Mouse (Mus musculus) B cell, adult 62 days (primary cell): ENCODE data around the gene Rbm8a. TPM values are rescaled to one million over a fixed set of nuclear protein-coding genes. Genes with fewer than 3 reads are reported as not detected.

Experiments
- total RNA-seq: library from RNA; stranded (reverse); gene quantifications from 4 replicates; pipeline ENCODE4 v1.2.4, GENCODE M21; 2023

Gene Rbm8a
- total RNA-seq = 76.7 to 110 TPM (median 95.7 TPM) in 4 replicates

GRCm38 (mm10) chr3:96629729-96630600 is at the start of gene Rbm8a:
Gene Rbm8a, plus strand, starts transcription at chr3:96629933.

DNA sequence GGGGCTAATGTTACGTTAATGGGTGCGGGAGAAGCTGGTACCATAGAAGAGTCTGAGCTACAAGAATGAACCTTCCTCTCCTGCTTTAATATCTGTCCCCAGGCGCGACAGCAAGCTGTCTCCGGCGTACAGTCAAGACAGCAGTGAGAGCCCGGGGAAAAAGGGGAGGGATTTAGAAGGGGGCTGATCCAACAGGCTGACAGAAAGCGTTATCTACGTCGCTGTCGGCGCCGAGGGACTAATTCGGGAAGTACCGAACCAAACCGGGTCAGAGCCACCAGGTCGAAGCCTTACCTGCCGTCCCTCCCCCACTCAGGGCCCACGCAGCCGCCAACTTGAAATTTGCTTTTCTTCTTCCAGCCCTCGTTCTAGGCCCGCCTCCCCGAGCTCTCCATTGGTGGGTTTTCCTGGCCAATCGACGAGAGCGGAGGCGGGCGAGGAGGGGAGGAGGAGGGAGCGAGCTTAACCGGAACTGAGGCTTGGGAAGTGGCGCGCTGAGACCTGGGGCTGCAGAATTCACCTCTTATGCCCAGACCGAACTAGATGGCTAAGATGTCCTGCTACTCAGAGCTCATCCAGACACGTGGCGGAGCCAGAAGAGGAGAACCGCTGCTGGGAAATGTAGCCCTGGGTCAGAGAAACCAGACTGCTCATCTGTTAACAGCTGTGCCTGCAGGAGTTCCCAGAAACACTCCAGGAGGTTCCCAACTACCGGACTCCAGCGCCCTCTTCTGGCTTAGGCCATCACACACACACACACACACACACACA is 35.8 kb upstream of the Rbm8a start, which contains the start of gene Polr3gl:
Polr3gl (minus strand) TSS at position 392 of the 771 bp plus-strand sequence.

DNA sequence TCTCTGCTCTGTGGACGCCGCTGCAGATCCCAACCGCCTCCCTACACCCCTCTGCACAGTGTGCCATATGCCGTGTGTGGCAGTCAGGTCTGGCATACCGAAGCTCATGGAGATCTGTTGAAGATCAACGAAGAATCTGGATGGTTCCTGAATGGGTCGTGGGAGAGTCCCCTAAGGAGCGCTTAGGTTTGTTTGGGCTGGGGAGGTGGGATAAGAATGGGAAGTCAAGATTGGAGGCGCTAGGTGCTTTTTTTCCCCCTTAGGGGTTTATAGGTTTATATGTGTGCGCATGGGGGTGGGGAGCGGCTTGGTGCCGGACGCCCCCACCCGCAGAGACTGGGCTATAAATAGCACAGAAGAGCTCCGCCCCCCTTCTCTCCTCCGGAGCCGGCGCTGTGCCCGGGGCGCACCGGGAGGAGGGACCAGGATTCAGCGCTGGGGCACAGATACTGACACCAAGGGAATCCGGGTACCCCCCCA is 33.5 kb upstream of the Rbm8a start, which contains the start of gene Ankrd34a:
Ankrd34a (plus strand) TSS at position 409 of the 480 bp plus-strand sequence.

GRCm38 (mm10) chr3:96600639-96601250 is 29.0 kb upstream of the Rbm8a start, which contains the start of gene Lix1l:
Gene Lix1l, plus strand, starts transcription at chr3:96601149.

DNA sequence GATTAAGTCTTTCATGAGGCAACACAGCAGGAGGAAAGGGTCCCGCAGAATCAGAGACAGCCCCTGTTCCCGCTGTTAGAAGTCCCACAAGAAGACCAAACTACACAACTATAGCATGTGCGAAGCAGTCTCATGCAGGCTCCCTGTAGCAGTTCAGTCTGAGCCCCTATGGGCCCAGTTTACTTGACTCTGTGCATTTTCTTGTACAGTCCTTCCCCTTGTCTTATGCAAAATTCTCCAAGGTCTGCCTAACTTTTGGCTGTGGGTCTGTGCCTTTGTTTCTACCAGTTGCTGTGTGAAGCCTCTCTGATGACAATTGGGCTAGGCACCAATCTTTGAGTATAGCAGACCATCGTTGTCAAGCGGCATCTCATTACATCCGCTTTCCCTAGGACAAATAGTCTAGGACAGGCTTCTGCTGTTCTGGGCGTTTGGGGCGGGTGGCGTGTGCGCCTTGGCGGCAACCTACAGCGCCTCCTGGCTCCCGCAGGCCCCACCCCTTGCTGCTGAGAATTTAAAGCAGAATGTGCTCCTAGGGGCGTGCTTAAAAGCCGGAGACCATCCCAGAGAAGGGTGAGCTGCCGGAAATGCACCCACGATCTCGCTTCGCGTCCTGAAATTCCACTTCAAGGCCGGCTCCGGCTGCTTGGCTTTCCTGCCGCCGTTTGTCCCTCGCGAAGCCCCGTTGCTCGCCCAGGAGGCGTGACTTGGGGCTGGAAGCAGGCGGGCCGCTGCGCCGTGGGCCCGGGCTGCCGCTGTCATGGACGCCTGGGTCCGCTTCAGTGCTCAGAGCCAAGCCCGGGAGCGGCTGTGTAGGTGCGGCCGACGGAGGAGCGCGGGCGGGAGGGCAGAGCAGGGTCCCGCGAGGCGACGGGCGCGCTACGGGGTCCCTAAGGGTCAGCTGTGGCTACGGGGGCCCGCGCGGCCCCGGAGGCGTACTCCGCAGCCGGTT is 5.5 kb downstream of the Rbm8a start, which contains the start of the genes Pex11b and Gm42957:
Pex11b (plus strand) TSS at position 449 of the 952 bp plus-strand sequence.
Gm42957 (plus strand) TSS at position 547 of the 952 bp plus-strand sequence.

GRCm38 (mm10) chr3:96645018-96645649 is 15.4 kb downstream of the Rbm8a start, which contains the start of gene Itga10:
Gene Itga10, plus strand, starts transcription at chr3:96645584.

GRCm38 (mm10) chr3:96669727-96670468 is 40.2 kb downstream of the Rbm8a start, which contains the start of gene Ankrd35:
Gene Ankrd35, plus strand, starts transcription at chr3:96670131.

Other genes starting within 250 kb of the Rbm8a start
- gene BC107364, start 177.6 kb upstream of the Rbm8a start, total RNA-seq = not detected in 4 replicates
- not detected in 4 replicates for gene Hfe2, start 104.8 kb upstream of the Rbm8a start, total RNA-seq
- gene Txnip, start 72.0 kb upstream of the Rbm8a start, total RNA-seq = 675 to 848 TPM (median 779 TPM) in 4 replicates
- not detected in 4 replicates for gene Gm16253, start 52.9 kb upstream of the Rbm8a start, total RNA-seq
- gene Polr3gl, start 35.8 kb upstream of the Rbm8a start, total RNA-seq = 26.1 to 38.5 TPM (median 30.1 TPM) in 4 replicates
- gene Ankrd34a, start 33.3 kb upstream of the Rbm8a start, total RNA-seq = not detected in 4 replicates
- 0.27 to 0.91 TPM (median 0.36 TPM) in 4 replicates for gene Lix1l, start 28.8 kb upstream of the Rbm8a start, total RNA-seq
- gene Pex11b, start 5.4 kb downstream of the Rbm8a start, total RNA-seq = 19.4 to 26.2 TPM (median 23.9 TPM) in 4 replicates
- 0.16 TPM in 1 of 4 replicates, not detected in the others for gene Gm42957, start 5.5 kb downstream of the Rbm8a start, total RNA-seq
- 1.9 to 3.3 TPM (median 2.8 TPM) in 4 replicates for gene Itga10, start 15.7 kb downstream of the Rbm8a start, total RNA-seq
- 0.91 TPM in 1 of 4 replicates, not detected in the others for gene Ankrd35, start 40.2 kb downstream of the Rbm8a start, total RNA-seq
- 36.6 to 48.0 TPM (median 39.6 TPM) in 4 replicates for gene Pias3, start 66.5 kb downstream of the Rbm8a start, total RNA-seq
- 0.46 to 0.54 TPM (median 0.53 TPM) in 3 of 4 replicates, not detected in the other for gene Nudt17, start 78.6 kb downstream of the Rbm8a start, total RNA-seq
- gene Polr3c, start 97.7 kb downstream of the Rbm8a start, total RNA-seq = 47.6 to 55.2 TPM (median 53.7 TPM) in 4 replicates
- 49.3 to 55.1 TPM (median 52.3 TPM) in 4 replicates for gene Rnf115, start 97.7 kb downstream of the Rbm8a start, total RNA-seq
- 0.23 TPM in 1 of 4 replicates, not detected in the others for gene Pdzk1, start 199.4 kb downstream of the Rbm8a start, total RNA-seq
- gene Cd160, start 199.4 kb downstream of the Rbm8a start, total RNA-seq = 0.85 to 2.0 TPM (median 0.95 TPM) in 4 replicates